Mouse (Mus musculus) embryo, embryonic 10 days (tissue): Measurements from ENCODE around the gene Fndc9.
A peak's percentile ranks its signal among the peaks of the same experiment; 100 is the strongest.

Experiments
- DNase-seq: peaks from one replicate; pipeline ENCODE4 v3.0.0-alpha.2; 2015; ENCODE audit warnings: low spot score

Gene Fndc9

DNA sequence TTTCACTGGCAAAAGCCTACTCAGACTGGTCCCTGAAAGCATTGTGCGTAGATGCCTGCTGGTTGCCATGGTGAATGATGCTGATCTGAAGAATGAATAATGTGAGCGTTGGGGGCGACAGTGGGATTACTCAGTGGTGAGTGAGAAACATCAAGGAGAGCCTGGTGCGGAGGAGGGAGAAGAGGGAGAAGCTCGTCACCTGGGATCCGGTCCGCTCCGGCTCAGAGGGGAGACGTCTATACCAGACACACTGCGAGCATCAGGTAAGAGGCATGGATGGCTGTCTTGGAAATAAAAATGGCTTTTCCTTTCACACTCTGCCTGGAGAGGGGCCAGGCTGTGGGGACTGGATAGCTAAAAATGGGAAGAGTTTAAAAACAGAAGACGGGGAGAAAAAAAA, at the start of gene Fndc9:
Gene Fndc9, plus strand, starts transcription at position 198 of the 400 bp plus-strand sequence.
- peak; percentile 39 for DNase-seq

DNA sequence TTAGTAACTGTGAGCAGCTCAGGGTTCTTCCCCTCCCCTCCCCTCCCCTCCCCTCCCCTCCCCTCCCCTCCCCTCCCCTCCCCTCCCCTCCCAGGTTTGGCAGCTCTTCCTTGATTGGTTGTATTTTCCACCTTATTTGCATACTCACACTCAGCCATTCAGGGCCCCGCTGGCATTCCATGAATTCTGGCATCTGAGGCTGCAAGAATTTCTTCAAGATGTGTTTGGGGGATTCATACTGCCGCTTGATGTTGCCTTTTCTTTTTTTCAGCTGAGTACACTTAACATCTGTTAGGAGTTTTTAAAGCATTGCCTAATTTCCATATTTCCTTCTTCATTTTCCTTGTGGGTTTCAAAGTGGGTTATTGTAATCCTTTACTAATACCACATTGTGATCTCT, 47.0 kb upstream of the Fndc9 start:
- no peak for DNase-seq

DNA sequence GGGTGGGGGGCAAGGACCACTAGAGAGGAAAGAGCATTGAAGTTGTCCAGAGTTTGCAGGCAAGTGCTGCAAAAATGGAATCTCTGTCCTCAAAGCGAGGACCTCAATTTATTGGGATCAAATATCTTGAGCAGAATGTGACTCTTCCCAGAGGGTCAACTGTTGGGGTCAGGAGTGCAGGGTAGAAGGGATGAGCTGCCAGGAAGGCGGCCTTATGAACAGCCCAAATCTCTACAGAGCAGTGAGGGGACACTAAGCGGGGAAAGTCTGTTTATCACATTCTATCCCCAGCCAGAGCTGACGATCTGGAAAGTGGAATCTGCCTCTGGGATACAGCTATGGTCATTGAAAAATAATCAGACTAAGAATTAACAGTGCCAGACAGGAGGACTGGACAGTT, 41.2 kb upstream of the Fndc9 start:
- DNase-seq: peak; percentile 44

DNA sequence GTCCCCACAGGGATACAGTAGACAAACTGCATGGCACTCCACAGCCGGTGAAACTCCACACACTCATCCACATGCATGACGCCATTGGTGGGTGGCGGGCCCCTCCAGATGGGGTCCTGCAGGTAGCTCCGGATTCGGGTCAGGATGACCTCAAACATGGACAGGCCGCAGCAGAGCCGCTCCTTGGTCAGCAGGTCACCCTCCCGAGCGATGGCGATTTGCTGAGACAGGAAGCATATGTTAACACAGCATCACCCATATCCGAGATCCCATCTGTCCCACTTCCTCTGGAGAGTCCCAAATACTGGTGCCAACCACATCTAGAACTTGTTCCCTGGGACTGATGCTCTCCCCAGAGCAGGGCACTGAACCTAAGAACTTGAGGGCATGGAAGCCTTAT, 34.7 kb upstream of the Fndc9 start:
- no peak for DNase-seq

DNA sequence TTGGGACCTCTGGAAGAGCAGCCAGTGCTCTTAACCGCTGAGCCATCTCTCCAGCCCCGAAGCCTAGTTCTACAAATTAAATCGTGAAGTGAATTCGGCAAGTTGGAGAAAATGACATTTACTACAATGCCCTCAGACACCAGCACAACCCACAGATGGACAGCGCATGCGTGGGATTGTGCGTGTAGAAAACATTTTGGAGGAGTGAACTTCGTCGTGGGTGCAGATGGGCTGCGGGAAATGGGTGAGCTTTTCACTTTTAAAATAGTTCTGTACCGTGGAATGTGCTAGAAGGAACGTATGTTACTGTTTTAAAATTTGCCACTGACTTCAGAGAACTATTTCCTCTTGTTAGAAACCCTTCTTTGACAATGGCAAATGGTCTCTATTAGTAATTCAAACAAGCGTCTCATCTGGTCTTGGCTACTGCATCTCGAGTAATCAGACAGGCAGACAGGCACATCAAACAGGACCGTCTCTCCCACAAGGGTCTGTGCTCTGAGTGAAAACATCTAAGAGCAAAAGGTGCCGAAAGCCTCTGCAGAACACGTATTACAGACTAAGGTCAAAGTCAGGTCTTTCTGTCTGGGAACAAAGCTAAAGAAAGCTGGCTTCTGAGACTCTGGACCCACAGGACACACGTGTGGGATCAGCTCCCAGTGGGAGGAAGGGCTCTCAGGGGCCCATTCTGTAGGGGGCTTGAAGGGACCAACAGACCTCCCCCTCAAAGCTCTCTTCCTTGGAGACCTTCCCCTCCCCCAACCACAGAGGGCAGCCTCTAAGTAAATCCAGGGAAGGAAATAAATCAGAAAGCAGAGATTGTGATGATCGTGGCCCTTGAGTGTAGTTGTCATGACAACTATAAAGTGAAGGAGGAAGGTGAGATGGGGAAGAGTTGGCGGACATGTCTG, 33.4 kb upstream of the Fndc9 start:
- DNase-seq: peak; percentile 62

DNA sequence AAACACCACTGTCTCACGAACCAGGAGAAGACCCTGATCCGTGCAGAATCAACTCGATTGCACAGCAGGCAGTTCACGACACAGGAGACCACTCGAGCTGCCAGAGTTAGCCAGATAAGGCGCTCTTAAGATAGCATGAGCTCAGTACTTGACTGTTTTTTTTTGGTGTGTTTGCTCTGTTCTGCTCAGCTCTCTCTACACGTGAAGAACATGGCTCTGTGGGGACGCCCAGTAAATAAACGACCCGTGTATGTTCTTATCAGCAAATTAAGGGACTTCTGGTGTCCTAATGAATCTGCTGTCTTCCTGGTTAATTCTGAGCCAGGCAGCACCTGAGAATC, 32.8 kb upstream of the Fndc9 start:
- DNase-seq: no peak

DNA sequence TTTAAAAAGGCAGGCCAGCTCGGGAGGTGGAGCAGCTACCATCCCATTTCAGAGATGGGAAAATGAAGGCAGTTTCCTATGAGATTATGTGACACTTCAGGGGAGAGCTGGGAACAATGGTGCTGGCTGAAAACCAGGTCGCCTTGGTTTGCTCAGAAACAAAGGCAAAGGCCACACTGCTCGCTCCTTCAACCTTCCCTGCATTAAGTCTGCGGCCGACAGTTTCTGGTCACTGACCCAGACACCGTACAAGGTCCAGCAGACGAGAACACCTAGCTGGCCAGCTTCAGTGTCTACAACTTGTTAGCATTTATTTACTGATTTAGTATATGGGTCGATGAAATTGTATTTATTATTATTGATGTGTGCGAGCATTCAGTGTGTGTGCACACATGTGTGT, 30.5 kb upstream of the Fndc9 start:
- DNase-seq: no peak

DNA sequence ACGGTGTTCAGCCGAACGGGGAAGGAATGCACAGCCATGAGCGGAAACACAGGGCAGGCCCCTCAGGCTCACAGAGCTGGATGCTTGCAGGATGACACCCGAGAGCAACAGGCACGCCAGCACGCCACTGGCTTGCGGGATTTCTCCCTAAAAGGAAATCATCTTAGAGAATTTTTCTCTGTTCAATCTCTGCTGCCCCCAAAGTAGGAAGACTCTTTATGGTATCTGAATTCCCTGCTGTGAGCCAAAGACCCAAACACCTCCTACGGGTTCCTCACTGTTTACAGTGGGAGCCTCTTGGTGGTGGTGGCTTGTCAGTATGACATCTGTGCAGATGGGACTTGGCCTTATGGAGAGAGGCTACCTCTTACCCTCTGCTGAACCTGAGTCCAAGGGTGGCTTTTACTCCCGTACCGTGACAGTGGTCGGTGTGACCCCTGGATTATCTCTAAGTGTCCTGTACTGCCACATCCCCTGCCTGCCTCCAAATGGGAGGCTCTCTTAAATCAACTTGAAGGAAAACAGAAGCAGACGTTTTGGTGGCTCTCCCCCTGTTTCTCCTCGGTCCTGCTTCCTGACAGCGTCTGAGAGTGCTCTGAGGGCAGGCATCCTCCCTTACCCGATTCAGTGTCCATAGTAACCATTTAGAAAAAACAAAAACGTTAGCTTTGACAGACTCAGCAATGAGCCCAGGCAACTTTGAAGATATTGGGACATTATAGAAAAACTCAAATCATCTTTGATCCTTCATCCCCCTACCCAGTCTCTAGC, 29.5 kb upstream of the Fndc9 start:
- peak; percentile 51 for DNase-seq

DNA sequence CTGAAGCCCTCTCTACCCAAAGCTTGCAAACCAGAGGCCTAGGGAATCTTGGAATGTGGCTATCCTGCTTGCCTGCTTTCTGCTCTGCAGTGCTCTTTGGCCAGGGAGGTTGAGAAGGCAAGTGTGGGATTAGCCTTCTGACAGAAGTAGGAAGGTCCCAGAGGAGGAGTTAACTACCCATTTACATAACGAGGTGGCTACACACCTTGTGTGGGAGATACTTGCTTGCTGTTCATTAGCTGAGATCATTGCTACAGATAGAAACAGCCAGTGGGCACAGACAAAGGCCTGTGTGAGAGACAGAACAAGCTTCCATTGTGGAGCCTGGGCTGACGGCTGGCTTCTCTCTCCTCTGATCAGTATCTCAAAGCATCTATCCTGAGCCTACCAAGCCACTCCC, 25.4 kb upstream of the Fndc9 start:
- no peak for DNase-seq

DNA sequence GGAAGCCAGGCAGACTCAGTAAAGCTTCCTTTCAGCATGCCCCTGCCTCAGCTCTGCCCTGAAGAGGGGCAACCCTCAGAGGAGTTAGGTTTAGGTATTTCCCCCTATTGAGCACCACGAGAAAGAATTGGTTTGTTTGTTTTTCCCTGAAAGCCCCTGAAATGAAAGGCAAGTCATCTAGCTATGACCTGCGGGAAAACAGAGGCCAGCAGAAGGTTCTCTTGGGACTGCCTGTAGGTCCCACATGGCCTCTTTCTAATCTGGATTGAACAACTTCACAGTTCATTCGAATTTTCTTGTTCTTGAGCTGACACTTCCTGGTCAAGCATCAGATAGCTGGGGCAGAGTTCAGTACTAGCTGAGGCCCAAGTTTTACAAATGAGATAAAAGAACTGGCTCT, 23.5 kb upstream of the Fndc9 start:
- DNase-seq: no peak

DNA sequence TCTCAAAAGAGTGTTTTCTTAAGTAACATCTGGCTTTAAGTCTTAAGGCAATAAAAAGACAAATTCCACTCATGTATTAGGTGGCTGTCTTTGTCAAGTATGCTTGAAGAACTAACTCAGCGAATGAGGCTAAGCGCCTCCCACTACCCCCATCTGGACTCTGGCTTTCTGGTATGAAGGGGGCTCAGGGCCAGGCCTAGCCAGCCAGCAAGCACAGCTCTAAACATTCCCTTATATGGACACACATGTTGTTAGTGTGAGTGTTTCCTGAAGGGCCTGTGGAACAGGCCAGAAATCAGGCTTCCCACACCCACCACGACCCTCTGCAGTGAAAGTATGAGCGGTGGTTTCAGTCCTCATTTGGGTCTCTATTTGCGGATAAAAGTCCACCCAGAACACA, 21.5 kb upstream of the Fndc9 start:
- DNase-seq: peak; percentile 64

DNA sequence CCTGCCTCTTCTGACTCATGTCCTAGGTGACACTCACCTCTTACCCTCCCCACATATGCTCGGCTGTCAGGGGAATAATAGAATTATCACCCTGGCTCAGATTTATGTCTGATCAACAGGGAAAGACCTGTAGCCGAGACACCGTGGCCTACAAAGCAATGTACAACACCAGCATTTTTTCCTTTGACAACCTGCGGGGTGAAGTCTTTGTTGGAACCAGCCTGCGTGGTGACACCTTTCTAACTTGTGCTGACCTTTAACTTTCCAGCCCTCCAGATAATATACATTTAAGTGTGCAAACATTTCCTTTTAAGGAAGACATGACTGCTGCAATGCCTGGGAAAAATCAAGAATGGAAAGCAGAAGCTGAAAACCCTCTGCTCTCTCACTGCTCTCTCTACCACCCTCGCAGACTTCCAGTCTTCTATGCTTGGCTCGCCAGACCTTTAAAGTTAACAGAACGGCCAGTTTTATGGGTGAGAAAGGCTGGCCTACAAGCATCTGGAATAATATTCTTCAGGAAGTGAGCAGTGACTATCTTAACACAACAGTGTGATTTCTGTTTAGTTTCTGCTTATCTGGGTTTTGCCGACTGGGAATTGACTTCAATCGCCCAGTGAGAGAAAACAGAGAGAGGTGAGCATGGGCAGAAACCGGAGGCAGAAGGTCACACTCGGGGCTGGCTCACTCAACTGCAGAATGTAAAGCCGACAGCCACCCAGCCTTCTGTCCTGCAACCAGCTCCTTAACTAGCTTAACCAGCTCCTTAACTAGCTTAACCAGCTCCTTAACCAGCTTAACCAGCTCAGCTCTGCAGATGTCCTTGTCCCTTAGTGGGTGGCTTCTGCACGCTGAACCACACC, 20.7 kb upstream of the Fndc9 start:
- peak; percentile 24 for DNase-seq

DNA sequence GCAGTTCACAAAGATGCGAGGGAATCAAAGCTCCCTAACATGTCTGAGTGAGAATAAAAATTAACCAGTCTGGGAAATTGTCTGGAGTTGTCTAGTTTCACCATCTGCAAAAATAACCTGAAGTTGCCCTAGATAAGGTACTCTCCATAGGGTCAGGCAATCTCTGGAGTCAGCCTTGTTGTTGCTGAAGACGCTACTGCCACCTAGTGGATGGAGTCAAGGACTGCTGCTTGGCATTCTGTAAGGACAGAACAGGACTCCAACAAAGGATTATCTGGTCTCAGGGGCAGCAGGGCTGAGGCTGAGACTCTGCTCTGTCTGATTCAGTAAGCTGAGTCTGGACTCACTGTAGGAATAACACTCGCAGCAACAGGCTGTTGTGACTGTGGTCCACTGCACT, 20.0 kb upstream of the Fndc9 start:
- DNase-seq: peak; percentile 98

DNA sequence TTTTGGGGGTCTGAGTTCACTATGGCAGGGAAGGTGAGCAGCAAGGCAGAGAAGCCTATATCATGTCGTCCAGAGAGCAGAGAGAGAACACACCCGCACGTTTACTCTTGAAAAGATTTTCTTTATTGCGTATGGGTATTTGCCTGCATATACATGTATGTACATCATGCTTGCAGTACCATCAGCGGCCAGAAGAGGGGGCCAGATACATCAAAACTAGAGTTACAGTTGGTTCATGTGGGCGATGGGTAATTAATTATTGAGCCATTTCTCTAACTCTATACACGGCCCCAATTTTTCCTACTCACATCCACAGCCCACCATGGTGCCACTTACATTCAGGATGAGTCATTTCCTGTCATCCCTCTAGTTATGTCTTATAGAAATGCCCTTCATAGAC, 18.7 kb upstream of the Fndc9 start:
- peak; percentile 41 for DNase-seq

DNA sequence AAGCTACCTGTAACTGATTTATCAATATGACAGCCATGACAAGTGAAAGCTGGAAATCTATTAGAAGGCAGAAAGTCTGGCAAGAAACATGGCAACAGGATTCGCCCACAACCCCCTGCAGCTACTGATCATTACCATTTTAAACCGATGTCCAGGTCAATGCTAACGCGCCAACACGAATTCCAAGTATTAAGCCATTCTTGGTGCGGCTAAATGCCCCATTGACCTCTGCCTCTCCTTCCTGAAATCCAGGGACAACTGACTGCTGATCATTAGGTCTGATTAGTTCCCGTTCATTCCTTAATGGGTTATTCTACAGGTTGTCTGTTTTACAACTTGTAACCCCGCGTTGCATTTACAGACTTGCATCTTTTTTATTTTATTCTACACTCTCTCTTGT, 17.6 kb upstream of the Fndc9 start:
- DNase-seq: no peak

DNA sequence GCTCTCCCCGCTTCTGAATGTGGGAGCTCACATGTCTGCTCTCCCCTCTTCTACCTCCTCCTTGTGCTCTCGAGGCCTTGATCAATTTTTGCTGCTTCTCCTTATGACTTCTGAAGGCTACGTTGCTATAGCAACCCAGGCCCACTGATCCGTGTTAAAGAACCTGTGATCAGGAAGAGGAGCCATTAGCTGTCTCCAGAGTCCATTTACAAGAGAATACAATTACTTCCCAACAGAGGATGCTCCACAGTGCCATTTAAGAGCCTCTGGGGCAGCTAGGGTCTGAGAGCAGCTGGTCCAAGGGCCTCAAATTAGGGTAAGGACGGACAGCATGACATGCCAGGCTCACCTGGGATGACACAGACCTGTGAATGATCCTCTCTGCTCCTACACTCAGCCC, 16.7 kb upstream of the Fndc9 start:
- DNase-seq: peak; percentile 30

DNA sequence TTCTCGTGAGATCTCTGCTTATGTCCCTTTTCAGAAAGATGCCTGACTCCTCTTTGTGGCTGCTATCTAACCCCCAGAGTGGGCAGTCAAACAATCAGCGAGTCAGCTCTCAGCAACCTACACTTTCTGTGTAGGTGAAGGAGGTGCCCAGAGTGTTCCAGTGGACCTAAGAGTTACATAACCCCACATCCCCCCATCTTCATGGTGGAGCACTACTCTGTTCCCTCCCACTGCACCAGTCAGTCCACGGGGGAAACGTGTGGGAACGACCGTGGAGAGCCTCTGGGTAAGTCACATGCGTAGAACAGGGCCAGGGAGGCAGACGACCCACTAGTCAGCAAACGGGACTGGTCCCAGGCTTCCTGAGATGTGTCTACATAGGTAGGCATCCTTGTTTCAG, 16.0 kb upstream of the Fndc9 start:
- DNase-seq: no peak

DNA sequence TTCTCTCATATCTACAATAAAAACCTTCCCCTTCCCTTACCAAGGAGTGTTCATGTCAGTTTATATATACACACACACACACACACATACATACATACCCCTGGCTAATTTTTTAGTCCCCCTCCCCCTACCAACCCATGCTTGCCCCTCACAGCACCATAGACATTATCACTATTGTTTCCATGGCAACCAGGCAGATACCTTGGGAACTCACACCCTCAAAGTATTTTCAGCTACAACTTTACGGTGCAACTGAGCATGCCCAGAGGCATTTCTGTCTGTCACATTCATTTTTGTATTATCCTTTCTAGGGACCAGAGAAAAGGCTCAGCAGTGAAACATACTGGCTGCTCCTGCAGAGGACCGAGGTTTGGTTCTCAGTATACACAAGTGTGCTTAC, 15.1 kb upstream of the Fndc9 start:
- no peak for DNase-seq

DNA sequence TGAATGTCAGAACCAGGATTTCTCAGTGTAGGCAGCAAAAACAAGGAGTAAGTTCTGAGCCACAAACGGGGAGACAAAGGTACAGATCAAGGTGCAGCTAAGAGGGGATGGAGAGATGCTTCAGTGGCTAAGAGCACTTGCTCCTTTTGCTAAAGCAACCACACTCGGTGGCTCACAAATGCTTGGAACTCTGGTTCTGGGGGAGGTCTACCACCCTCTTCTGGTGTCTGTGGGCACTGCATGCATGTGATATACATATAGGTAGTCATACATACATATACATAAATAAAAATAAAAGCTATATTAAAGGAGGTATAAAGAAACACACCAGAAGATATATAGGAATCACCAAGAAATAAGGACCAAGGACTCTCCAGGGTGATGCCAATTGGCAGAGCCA, 11.8 kb upstream of the Fndc9 start:
- DNase-seq: no peak

DNA sequence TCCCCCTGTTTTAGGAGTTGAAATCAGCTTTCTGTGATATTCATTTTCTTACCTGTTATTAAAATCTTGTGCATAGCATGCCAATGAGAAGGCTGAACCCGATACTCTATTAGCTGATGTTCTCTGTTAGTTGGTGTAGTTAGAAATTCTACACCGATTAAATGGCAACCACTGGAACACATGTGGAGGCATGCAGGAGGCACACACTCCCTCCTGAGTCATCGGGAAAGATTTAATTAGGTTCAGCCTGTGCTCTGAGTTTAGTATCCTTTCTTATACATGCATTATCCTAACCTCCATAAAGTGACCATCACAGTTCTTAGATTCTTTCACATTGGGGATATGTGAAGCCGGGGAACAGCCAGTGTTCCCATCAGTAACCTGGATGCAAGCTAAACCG, 10.0 kb upstream of the Fndc9 start:
- no peak for DNase-seq

DNA sequence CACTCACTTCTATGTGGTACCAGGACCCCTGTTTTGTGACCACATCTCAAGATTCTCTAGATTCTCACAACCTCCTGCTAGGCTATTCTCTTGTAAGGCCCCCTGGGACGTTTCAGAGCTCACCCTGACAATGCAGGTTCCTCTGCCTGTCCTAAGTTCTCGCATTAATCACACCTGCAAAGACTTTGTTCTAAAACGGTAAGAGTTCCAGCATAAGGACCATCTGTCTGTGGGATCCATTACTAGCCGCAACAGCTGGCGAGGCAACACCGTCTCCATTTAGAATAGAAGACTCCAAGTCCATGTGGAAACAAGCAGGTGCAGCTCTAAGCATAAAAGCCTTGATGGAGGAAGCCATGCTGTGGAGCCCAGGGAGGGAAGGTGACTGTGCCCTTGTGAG, 5.1 kb upstream of the Fndc9 start:
- DNase-seq: no peak

DNA sequence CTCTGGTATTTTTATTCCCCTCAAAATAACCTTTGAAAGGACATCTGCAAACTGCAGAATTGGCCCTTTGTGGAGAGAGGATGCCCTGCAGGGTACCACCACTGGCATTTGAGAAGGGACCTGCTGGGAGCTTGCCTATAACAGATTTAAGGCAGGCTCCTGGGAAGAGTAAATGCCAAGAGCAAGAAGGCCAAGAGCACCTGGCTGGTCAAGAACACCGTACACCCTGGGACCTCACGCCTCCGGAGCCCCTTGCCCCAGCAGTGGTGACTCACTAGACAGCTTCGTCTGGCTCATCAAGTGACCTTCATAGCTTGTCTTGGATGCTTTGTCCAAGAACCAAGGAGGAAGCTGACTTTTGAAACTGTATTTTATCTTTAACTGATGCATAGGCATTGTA, 2.5 kb upstream of the Fndc9 start:
- DNase-seq: no peak

DNA sequence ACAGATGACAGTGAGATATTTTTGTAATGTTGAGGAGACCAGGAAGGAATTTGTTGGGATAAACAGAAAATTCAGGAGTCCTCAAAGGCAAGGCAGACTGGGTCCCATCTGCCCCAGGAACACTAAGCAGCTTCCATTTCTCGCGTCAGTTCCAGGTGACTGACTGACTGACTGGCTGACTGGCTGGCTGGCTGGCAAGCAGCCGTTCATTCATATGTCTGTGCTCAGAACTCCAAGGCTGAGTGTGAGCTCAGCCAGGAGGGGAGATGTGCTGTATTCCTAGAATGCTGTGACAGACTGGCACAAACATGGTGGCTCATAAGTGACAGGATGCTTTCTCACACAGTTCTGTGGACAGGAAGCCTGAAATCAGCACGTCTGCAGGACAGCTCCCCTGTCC, 1.4 kb upstream of the Fndc9 start:
- DNase-seq: no peak
